Mouse (Mus musculus) E14TG2a.4 (cell line): Measurements from ENCODE around the gene Them7.

ENCODE experiments used
- CTCF ChIP-seq: conservative IDR thresholded peaks from 2 replicates; pipeline ENCODE4 v1.5.1; 2014; ENCODE audit warnings: low read length
- NANOG ChIP-seq: IDR thresholded peaks from 2 replicates; pipeline ENCODE4 v1.6.1; 2014; ENCODE audit warnings: borderline replicate concordance, low read length, mixed read lengths

- no peak for TF ChIP-seq CTCF
- TF ChIP-seq NANOG: no peak
These were observed 87.9 kb downstream of the Them7 start for GRCm38 (mm10) chr2:105311991-105312390.
